Mouse (Mus musculus): ENCODE measurements around the gene Gnat2. TPM values are rescaled to one million over a fixed set of nuclear protein-coding genes. Genes with fewer than 3 reads are reported as not detected.

Gnat2 gene
- polyA plus RNA-seq, 1 experiment from 2014 or later: 1.6 TPM

GRCm38 (mm10) chr3:108146671-108147070 is 54.1 kb downstream of the Gnat2 start:
- Histone ChIP-seq H3K36me3 (ENCODE audit: control insufficient read depth, insufficient read depth, low read length) (no peaks in the 10 kb centered on the region), H3K27ac (replicated peaks; ENCODE audit: low read depth, low read length) (no peak overlapping the region), H3K27me3 (ENCODE audit: control insufficient read depth, insufficient read depth, low read length) (no peaks in the 10 kb centered on the region), H3K4me1 (ENCODE audit: control insufficient read depth, insufficient read depth, low read length) (peaks cover 5% of the 10 kb centered on the region; the same call in 1 of the 2 replicates), H3K9ac (ENCODE audit: low read length) (peak overlapping the region; percentile 84), H3K4me2 (ENCODE audit: low read depth, severe bottlenecking) (peak overlapping the region; percentile 83), H3K9me3 (ENCODE audit: control insufficient read depth, low read length) (no peaks in the 10 kb centered on the region), H3K4me3 (ENCODE audit: low read depth, low read length) (peak overlapping the region; percentile 99)
- ATAC-seq (ENCODE audit: insufficient number of reproducible peaks, low FRiP score, low TSS enrichment, low read depth) (no peak), DNase-seq (ENCODE audit: low spot score) (no peak)
- WGBS: 59% methylated on average over 5 of the region's 5 CpGs

GRCm38 (mm10) chr3:108147386-108148235 is 55.0 kb downstream of the Gnat2 start:
- ATAC-seq (ENCODE audit: insufficient number of reproducible peaks, low FRiP score, low TSS enrichment, low read depth) (no peak), DNase-seq (ENCODE audit: low spot score) (peak; percentile 93)
- WGBS: 73% methylated on average over 11 of the region's 11 CpGs
- no peaks in the 10 kb centered on the region for H3K27me3 ChIP-seq (ENCODE audit: control insufficient read depth, insufficient read depth, low read length)
- no peak overlapping the region for H3K4me2 ChIP-seq (ENCODE audit: low read depth, severe bottlenecking)
- H3K27ac ChIP-seq (replicated peaks; ENCODE audit: low read depth, low read length): no peak overlapping the region
- no peaks in the 10 kb centered on the region for H3K36me3 ChIP-seq (ENCODE audit: control insufficient read depth, insufficient read depth, low read length)
- H3K9ac ChIP-seq (ENCODE audit: low read length): no peak overlapping the region
- H3K9me3 ChIP-seq (ENCODE audit: control insufficient read depth, low read length): no peaks in the 10 kb centered on the region
- H3K4me3 ChIP-seq (ENCODE audit: low read depth, low read length): no peak overlapping the region
- peaks cover 5% of the 10 kb centered on the region; the same call in 1 of the 2 replicates for H3K4me1 ChIP-seq (ENCODE audit: control insufficient read depth, insufficient read depth, low read length)

Other genes with a start within 250 kb of the Gnat2 start
- gene Eps8l3, start 215.6 kb upstream of the Gnat2 start, polyA plus RNA-seq (2014; fragmentation: Nextera tagmentation; extraction: Ambion mirVana): not detected in 2 replicates
- 211 and 220 TPM in 2 replicates for gene Gstm5, start 197.0 kb upstream of the Gnat2 start, polyA plus RNA-seq (2014; fragmentation: Nextera tagmentation; extraction: Ambion mirVana)
- gene Gstm7, start 161.0 kb upstream of the Gnat2 start, polyA plus RNA-seq (2014; fragmentation: Nextera tagmentation; extraction: Ambion mirVana): 37.1 and 37.2 TPM in 2 replicates
- 4.9 and 5.6 TPM in 2 replicates for gene Gstm6, start 149.0 kb upstream of the Gnat2 start, polyA plus RNA-seq (2014; fragmentation: Nextera tagmentation; extraction: Ambion mirVana)
- gene Gstm3, start 123.5 kb upstream of the Gnat2 start, polyA plus RNA-seq (2014; fragmentation: Nextera tagmentation; extraction: Ambion mirVana): not detected in 2 replicates
- gene Gstm2, start 106.3 kb upstream of the Gnat2 start, polyA plus RNA-seq (2014; fragmentation: Nextera tagmentation; extraction: Ambion mirVana): 30.1 and 32.1 TPM in 2 replicates
- 32.8 and 33.9 TPM in 2 replicates for gene Gstm1, start 74.8 kb upstream of the Gnat2 start, polyA plus RNA-seq (2014; fragmentation: Nextera tagmentation; extraction: Ambion mirVana)
- gene Gstm4, start 47.9 kb upstream of the Gnat2 start, polyA plus RNA-seq (2014; fragmentation: Nextera tagmentation; extraction: Ambion mirVana): 13.2 and 15.1 TPM in 2 replicates
- gene Ampd2, start 6.1 kb upstream of the Gnat2 start, polyA plus RNA-seq (2014; fragmentation: Nextera tagmentation; extraction: Ambion mirVana): 37.0 and 38.0 TPM in 2 replicates
- 192 and 198 TPM in 2 replicates for gene Gnai3, start 53.4 kb downstream of the Gnat2 start, polyA plus RNA-seq (2014; fragmentation: Nextera tagmentation; extraction: Ambion mirVana)
- 0.11 and 0.29 TPM in 2 replicates for gene Gpr61, start 62.1 kb downstream of the Gnat2 start, polyA plus RNA-seq (2014; fragmentation: Nextera tagmentation; extraction: Ambion mirVana)
- gene Amigo1, start 93.5 kb downstream of the Gnat2 start, polyA plus RNA-seq (2014; fragmentation: Nextera tagmentation; extraction: Ambion mirVana): 2.2 and 2.7 TPM in 2 replicates
- 0.98 and 1.1 TPM in 2 replicates for gene Cyb561d1, start 108.4 kb downstream of the Gnat2 start, polyA plus RNA-seq (2014; fragmentation: Nextera tagmentation; extraction: Ambion mirVana)
- 21.1 and 25.6 TPM in 2 replicates for gene Atxn7l2, start 118.1 kb downstream of the Gnat2 start, polyA plus RNA-seq (2014; fragmentation: Nextera tagmentation; extraction: Ambion mirVana)
- gene Sypl2, start 133.9 kb downstream of the Gnat2 start, polyA plus RNA-seq (2014; fragmentation: Nextera tagmentation; extraction: Ambion mirVana): 0.43 and 0.51 TPM in 2 replicates
- gene Psma5, start 164.1 kb downstream of the Gnat2 start, polyA plus RNA-seq (2014; fragmentation: Nextera tagmentation; extraction: Ambion mirVana): 348 and 359 TPM in 2 replicates
- gene Sort1, start 191.3 kb downstream of the Gnat2 start, polyA plus RNA-seq (2014; fragmentation: Nextera tagmentation; extraction: Ambion mirVana): 14.1 TPM in 2 replicates